Mouse (Mus musculus) kidney, postnatal 4 days (tissue): ENCODE data around the gene Galnt10.

Source experiments
- DNase-seq, 2 experiments: peaks; one replicate each; pipeline ENCODE4 v3.0.0; 2021; ENCODE audit warnings: mixed read lengths in 2 of 2

The Galnt10 gene

DNA sequence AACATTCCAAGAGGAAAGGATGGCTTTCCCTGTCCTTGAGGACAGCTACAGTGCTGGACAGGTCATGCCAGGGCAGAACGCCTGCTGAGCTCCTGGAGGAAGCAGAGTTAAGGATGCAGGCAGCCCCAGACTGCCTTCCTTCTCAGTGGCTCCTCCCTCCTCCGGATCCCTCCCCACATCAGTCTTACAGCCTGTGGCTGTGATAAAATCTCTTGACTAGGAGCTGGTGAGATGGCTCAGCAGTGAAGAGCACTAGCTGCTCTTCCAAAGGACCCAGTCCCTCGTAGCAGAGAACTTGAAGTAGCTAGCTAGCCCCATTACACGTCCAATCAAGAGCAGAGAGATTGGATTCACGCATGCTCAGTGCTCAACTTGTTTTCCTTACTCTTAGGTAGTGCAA lies 15.6 kb downstream of the Galnt10 start:
- DNase-seq, result no peak

DNA sequence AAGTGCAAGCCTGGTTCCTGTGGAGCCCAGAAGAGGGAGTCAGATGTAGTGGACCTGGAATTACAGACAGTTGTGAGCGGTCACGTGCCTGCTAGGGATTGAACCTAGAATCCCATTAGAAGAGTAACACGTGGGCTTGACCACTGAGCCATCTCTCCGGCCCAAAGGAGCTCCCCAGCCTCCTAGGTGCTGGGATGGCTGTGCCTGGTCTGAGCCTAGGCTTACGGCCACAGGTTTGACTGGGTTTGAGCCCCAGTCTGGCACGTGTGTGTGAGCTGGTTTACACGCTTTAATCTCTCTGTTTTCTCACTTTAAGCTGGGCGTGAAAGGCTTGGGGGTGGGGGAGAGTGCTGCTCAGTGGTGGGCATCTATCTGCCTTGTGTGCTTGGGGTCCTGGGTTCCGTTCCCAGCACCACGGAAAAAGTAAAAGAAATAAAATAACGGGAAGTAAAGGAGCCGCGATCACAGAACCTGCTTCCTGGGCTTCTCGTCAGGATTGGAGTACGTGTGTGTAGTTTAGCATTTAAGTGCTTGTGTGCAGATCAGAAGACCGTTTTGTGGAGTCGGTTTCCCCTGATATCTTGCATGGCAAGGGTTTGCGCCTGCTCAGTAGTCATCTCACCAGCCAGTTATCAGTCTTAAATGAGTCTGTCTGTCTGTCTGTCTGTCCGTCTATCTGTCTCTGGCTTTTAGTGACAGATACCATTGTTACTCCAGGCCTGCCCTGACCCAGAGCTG lies 16.4 kb downstream of the Galnt10 start:
- no peak for DNase-seq

DNA sequence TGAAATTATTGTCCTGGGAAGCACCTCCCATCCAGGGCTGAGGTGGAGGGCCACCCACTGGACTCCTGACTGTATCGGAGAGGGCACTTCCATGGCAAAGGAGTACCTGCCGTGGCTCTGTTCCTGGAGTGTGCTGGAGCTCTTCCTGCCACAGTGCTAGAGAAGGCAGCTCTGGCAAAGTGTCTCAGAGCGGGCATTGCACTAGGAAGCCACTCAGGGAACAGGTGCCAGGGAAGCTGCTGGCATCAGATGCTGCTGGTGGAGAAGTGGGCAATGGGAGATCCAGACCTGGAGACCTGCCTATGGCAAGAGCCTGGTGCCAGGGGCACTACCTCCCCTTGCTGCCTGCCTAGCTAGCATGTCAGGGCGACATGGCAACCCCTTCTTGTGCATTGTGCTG lies 17.0 kb downstream of the Galnt10 start:
- no peak for DNase-seq

DNA sequence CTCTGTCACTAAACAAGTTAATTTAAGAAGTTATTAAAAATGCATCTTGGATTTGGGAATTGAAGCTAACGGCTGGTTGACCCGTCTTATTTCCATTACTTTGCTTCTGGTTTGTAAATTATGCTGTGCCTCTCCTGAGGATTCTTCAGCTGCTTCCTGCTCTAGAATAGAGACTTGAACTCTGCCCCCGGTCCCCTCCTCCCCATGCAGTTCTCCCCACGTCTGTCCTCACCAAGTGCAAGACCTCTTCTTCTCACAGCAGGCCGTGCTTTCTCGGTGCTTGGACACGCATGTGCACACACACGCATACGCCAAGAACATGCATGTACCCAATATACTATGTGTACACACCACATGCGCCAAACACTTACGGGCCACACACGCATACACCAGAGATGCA lies 18.0 kb downstream of the Galnt10 start:
- no peak for DNase-seq

DNA sequence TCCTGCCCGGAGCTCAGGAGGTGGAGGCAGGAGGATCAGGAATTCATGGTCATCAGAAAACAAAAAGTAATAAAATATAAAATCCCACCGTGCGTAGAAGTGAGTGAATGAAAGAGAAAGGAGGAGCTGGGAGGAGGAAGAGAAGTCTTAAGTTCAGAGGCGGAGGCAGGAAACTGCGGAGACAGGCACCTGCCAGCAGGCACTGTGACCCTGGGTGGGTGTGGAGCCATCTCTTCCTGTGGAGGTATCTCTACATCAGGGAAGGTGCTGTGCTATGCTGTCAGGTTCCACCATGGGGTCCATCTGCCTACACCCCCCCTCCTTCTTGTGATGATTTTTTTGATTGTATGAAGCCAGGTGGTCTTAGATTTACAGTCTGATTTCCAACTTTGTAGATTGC lies 19.5 kb downstream of the Galnt10 start:
- DNase-seq, result no peak

DNA sequence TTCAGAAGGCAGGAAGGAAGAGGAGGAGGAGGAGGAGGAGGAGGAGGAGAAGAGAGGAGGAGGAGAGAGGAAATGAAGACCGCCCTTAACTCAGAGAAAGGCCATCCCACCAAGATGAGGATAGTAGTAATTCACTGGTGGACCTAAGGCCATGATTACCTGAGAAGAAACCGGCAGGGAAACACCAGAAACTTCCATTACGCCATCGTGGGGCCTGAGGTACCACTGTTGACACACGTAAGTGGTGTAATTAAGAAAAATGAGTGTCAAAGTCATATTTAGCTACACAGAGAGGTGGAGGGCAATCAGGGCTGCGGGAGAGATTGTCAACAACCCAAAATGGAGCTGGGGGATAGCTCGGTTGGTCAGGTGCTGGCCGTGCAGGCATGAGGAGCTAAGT lies 23.0 kb downstream of the Galnt10 start:
- no peak for DNase-seq

DNA sequence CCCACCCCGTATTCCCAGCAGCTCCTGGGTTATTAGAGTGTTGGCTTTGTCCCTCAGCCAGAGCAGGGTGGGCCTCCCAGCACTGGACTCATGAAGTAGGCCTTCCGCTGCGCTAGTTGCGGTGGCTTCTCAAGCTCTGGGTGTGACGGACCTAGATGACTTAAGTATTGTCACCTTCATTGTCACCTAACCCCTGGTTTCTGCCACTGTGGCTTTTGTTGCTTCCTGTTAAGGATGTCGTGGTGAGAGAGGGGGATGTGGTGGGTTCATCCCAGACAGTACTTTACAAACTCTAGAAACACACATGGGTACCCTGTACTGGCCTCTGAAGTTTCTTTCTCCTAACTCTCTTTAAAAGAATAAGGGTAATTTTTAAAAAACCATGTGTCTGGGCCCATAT lies 24.3 kb downstream of the Galnt10 start:
- no peak for DNase-seq

DNA sequence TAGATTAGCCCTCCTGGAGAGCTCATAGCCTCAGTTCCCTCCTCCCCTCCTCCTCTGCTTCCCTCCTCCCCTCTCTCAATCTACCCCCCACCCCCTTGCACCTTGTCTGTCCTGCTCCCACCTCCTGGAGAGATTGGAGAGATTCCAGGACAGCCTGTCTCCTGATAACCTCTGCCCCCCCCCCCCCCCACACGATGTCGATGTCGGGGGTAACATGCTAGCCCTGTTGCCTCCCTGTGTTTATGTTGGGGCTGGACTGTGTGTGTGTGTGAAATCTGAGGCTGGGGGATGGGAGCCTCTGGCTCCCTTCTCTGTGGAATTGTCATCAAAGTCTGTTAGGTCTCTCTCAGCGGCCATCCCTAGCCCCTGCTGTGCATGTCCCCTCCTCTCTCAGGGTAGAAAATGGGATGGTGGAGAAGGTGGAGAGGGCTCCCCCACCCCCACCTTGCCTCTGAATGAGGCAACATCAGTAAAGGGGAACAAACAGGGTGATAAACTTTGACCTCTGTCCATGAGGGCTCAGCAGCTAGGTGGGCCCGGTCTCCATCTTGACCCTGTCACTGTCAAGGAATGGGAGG lies 26.0 kb downstream of the Galnt10 start:
- DNase-seq, result no peak

DNA sequence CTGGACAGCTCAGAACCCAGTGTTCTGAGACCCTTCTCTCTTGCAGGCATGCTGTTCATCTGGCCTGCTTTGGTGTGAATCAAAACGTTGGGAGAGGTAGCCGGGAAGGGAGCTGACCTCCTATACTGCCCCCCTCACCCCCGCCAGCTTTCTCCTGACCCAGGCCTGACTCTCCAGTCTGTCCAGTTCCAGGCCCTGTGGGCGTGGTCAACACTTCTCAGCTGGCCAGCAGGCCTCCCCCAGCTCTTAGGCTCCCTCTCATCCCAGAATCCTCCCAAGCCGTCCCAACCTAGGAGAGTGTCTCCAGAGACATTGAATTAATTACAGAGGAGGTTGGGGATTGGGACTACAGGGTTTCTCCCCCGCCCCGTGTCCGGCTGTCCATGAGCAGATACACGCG lies 26.6 kb downstream of the Galnt10 start:
- peak; percentile 65 to 72 for DNase-seq

DNA sequence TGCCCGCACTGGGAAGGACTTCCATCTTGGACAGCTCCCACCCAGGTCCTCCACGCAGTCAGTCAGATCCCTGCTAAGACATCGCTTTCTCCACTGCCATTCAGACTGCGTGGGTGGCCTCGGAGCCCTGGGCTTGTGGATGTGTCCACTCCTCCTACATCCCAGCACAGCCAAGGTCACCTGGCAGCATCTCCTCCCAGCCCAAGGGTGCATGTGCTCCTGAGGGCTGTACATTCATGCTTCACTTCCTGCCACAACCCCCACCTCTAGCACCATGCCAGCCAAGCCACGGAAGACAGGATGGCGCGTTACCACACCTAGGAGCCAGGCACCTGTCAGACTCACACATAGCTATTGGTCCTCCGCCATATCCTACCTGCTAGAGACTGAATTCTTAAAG lies 27.8 kb downstream of the Galnt10 start:
- peak in 1 of 2 experiments; percentile 45 for DNase-seq

DNA sequence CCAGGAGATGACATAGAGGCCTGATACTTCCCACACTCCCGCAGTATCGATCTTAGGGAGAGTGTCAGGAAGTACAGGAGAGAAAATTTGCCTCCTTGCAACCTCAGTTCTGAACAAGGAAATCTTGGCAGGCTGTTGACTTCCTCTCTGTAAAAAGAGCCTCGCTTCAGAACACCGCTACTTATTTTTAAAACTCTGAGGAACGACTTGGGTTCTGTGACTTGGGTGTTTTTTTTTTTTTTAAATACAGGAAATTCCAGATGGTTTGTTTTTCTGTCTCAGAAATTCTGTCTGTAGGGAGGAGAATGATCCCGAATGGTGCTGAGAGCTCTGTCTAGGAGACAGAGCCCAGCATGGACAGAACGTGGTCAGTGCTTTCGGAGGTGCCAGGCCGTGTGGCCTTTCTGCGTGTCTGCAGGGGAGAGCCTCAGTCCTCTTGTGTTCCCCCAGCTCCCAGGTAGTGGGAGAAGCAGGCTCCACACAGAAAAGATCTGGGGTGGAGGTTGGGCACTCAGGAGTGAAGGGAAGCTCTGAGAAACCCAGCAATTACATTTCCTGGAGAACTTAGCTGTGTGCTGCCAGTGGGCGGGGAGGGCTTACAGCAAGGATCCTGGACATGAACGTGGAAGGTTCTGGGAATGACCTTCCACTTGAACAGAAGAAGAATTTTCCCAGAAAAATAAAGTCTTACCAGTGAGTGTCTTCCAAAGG lies 28.9 kb downstream of the Galnt10 start:
- peak in 1 of 2 experiments; percentile 53 for DNase-seq

DNA sequence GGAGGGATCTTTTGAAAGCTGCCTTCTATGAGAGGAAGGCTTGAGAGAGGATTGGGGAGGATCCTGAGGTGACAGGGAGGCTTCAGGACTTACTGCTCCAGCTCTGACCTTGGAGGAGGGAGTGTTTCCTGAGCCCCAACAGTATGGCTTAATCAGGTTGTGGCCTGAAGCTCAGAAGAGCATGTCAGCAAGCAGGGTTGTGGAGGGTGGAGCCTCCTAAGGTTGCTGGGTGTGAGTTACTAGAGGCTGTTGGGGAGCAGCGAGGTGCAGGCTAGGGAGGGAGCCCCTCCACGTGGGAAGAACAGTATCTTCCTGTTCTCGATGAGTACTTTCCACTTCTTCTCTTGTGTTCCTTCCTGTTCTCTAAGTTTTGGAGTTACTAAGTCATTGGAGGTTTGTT lies 32.0 kb downstream of the Galnt10 start:
- DNase-seq, result no peak

DNA sequence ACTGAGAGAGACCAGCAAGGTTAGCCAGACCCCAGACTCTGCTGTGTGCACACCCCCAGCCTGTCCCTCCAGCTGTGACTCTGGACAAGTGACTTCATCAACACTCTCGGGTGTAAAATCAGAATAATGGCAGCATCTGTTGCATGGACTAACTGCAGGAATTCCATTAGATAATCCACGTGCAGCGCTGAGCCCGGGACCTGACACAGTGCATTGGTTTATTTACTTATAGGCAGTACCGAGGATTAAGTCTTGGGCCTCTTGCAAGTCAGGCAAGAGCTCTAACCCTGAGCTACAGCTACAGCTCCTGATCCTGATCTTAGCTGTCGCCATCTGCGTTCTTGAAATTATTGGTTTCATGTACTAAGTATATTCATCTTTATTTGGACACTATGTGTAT lies 37.3 kb downstream of the Galnt10 start:
- no peak for DNase-seq

DNA sequence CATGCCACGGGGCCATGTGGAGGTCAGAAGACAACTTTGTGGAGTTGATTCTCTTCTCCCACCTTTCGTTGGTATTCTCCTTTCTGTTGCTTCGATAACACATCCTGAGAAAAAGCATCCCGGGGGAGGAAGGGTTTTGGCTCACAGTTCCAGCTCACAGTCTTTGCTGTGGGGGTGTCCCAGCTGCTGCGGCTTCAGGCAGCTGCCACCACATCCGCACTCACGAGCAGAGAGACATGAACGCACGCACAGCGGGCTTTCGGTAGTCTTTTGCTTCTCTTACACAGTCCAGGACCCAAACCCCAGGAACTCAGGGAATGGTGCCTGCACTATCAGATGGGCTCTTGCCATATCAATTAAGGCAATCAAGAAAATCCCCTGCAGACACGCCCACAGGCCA lies 37.9 kb downstream of the Galnt10 start:
- DNase-seq, result peak in 1 of 2 experiments; percentile 57

DNA sequence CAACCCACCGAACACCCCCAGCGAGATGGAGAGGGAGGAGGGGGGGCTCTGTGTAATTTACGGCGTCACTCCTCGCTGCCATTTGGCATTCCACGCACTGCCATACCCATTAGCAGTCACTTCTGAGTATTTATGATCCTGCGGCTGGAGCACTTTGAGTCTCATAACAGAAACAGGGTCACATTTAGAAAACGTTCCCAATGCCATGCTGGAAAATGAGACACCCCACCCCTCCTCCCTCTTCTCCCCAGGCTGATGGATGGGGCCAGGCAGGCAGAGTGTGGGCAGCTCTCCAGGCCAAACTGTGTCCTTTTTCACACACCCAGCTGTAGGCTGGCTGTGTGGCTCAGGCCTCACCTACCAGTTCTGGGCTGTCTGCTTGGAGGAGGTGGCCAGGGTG lies 38.7 kb downstream of the Galnt10 start:
- DNase-seq, result no peak

DNA sequence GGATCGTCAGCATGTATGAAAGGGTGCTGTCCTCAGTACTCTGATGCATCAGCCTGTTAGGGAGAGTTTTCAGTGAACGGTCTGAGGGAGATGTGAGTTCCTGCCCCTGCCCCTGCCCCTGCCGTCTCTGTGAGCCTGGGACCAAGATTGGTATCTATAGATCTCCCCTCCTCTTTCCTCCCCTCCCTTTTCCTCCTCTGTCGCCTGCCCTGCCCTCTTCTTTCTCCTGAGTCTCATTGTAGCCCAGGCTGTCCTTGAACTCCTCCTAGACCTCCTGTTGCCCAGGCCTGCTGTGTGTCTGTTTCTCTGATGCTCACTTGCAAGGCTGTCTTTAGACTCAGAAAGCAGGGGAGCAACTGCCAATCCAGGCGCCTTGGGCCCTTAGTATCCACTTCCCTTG lies 39.6 kb downstream of the Galnt10 start:
- no peak for DNase-seq

DNA sequence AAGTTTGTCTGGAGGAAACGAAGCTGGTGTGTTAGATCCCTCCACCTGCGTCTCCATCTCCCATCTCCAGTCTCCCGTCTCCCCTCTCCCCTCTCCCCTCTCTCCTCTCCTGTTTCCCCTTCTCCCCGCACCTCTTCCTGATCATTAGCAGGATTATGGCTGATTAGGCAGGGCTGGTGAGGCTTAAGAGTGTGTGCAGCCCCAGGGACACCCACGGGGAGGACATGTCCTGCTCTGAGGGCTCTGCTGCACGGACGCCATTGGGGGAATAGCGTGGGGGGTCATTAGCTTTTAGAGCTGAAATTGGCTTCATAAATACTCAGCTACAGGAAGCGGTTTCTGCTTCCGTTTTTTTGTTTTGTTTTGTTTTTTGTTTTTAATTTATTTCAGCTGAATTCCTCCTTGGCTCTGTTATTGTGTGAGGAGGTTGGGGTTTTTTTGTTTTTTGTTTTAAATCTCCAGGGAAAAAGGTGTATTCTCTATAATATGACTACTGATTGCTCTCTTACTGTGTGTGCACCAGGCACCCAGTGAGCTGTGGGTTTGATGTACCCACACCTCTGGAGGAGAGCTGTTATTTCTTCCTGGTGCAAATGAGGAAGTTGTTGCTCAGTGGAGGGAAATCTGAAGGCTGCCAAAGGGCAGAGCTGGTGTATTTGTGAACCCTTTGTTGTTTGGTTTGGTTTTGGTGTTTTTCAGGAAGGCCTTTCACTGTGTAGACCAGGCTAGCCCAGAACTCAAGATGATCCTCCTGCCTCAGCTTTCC lies 40.6 kb downstream of the Galnt10 start:
- no peak for DNase-seq

DNA sequence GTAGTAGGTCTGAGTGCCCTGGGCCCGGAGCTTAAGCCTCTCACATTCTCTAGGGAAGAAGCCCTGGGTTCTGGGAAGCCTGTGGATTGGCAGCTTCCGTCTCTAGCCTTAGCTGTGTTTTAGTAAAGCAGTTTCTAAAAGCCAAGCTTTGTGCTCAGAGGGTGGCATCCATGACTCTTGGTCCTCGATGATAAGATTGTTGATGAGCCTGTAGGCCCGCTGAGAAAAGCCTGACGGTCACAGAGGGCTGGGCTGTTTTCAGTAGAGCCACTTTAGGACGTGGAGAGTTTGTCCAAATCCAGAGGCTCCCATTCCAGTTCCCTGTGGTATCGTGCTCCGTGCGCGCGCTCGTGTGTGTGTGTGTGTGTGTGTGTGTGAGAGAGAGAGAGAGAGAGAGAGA lies 41.6 kb downstream of the Galnt10 start:
- no peak for DNase-seq

DNA sequence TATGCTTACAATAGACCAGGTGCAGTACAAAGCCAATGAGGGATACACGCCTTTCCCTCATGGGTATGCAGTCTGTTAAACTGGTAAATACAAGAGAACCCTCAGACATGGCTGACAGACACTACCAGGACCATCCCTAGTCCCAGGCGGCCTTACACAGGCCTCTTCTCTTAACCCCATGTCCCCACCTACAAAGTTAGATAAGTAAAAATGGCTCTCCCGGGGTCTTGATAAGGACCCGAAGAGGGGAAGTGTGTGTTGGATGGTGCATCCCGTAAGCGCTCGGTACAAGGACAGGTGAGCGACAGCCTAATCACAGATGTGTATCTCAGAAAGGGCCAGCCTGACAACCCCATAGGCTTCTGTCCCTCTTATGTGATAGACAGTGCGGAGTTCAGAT lies 42.0 kb downstream of the Galnt10 start:
- DNase-seq, result no peak

DNA sequence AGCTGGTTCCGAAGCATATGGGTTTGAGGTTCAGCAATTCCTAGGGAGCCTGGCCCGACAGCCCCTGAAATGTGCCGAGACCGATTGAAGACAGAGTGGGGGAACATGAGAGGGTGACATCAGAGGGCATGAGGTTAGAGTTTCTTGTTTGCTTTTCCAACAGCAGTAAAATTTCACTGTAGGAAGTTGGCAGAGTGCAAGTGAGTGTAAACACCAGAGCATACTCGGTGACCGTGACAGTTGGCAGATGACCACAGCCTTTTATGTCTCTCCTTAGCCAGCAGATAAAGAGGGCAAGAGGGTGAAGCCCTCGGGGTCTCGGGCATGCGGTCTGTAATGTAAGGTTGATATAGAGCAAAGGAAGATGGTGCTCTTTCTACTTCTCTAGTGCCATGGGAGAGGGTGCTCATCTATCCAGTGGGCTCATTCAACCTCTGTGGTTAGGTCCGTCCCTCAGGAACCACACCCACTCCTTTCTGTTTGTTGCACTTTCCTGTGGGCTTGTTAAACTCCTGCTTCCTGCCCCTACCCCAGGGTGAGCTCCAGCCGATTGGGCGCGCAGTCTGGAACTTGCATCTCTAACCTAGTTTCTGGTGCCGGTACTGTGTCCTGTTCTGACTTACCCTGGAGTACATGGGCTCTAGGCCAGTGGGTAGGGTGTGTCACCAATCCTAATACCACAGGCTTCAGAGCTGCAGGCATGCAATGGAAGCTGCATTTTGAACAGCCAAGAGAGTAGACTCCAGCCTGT lies 43.1 kb downstream of the Galnt10 start:
- peak in 1 of 2 experiments; percentile 47 for DNase-seq

DNA sequence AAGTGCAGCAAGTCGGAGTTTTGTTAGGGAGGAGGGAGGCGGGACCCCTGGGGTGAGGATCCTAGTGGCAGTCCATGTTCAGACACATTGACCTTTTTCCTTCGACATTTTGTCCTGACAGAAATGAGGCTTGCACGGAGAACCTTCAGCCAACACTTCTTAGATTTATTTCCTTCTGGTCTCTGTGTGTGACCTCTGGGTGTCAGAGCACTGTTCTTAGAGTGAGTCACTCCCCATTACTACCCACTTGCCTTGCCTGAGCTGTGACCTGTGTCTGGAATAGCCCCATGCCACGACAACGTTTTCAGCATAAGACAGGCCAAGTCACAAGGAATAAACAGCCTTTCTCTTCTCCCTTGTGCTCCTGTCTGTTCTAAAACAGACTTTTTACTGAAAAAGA lies 44.6 kb downstream of the Galnt10 start:
- no peak for DNase-seq

DNA sequence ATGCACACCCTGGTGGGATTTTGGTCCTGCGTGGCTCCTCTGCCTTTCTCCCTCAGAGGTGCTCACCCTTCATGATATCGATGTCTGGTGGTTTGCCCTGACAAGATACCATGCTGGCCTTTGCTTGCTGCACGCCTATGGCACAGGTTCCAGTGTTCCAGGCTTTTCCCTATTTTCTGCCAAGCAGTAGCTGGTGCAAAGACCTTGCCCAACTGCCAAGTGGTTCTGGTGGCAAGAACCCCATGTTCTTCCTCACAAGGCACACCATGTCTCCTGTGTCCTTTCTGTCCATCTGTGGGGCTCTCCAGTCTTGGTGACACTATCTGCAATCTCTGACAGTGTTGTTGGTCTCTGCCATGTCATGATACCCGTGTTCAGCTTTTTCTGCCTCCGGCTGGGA lies 45.6 kb downstream of the Galnt10 start:
- DNase-seq, result no peak

DNA sequence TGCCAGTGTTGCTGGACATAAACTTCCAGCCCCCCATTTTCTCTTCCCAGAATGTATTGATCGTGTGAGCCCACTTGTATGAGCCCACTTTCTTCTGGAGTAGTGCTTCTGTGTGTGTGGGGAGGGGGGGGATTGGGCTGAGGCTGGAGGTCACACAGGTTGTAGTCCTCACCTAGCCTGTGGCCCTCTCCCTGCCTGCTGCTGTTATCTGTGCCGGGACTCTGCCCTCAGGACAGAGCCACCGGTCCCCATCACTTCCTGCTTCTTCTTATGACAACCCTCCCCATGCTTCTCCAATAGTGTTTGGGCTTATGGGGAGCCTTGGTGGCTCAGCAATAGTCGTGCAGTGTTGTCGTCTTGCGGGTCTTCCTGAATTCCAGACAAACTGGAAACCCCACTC lies 46.7 kb downstream of the Galnt10 start:
- DNase-seq, result no peak
